Mouse (Mus musculus) hindbrain, embryonic 16.5 days (tissue): Measurements from ENCODE around the gene Il20ra. TPM values are rescaled to one million over a fixed set of nuclear protein-coding genes. Genes with fewer than 3 reads are reported as not detected.
"Not testable (repeated sequence)": the region's sequence is repeated elsewhere in the genome, so short reads cannot be mapped to it uniquely, and the experiment has no call there.

ENCODE experiments used
- ATAC-seq: fragments of 200-750 bp; cut with Nextera tagmentation; 2 replicates; pipeline ENCODE4 v1.8.0; 2017; ENCODE audit warnings: moderate TSS enrichment, moderate library complexity
- H3K27ac ChIP-seq: fragments of 300-500 bp; sonication (generic); 2 replicates; pipeline ENCODE4 v1.5.1; 2014; ENCODE audit warnings: low read depth, mild to moderate bottlenecking, control low read depth, low read length, moderate library complexity
- H3K27me3 ChIP-seq: fragments of 300-500 bp; sonication (generic); replicated peaks from 2 replicates; pipeline ENCODE4 v1.6.1; 2014; ENCODE audit warnings: low read length; ENCODE audit not compliant: control insufficient read depth, insufficient read depth
- H3K36me3 ChIP-seq: fragments of 300-500 bp; sonication (generic); 2 replicates; pipeline ENCODE4 v1.6.1; 2014; ENCODE audit warnings: mild to moderate bottlenecking, low read length, moderate library complexity, mixed read lengths; ENCODE audit not compliant: control insufficient read depth, insufficient read depth
- H3K4me1 ChIP-seq: fragments of 300-500 bp; sonication (generic); 2 replicates; pipeline ENCODE4 v1.6.1; 2014; ENCODE audit warnings: low read depth, low read length; ENCODE audit not compliant: control insufficient read depth, insufficient read depth
- H3K4me2 ChIP-seq: fragments of 300-500 bp; sonication (generic); 2 replicates; pipeline ENCODE4 v1.6.1; 2014; ENCODE audit warnings: mild to moderate bottlenecking, low read length, control low read depth, moderate library complexity
- H3K4me3 ChIP-seq: fragments of 300-500 bp; sonication (generic); 2 replicates; pipeline ENCODE4 v1.5.1; 2014; ENCODE audit warnings: mild to moderate bottlenecking, low read length, control low read depth, moderate library complexity
- H3K9ac ChIP-seq: fragments of 300-500 bp; sonication (generic); 2 replicates; pipeline ENCODE4 v1.6.1; 2014; ENCODE audit warnings: low read depth, mild to moderate bottlenecking, control low read depth, low read length, moderate library complexity
- H3K9me3 ChIP-seq: fragments of 300-500 bp; sonication (generic); 2 replicates; pipeline ENCODE4 v1.6.1; 2014; ENCODE audit warnings: mild to moderate bottlenecking, low read length, moderate library complexity; ENCODE audit not compliant: control insufficient read depth
- WGBS: fragments of 180-500 bp; shearing (Covaris S2); extraction: QIAGEN DNeasy Blood & Tissue Kit; methylation state at CpG from one replicate; pipeline ENCODE4 v1.1.7; 2014; 5-methylcytosine and 5-hydroxymethylcytosine counted together
- polyA plus RNA-seq: library from polyadenylated mRNA; unstranded; fragments of >200 nt; fragmentation: Nextera tagmentation; extraction: Ambion mirVana; gene quantifications from 2 replicates; pipeline ENCODE4 v1.2.1, GENCODE M21; 2015

Il20ra gene
- polyA plus RNA-seq, 1 experiment from 2014 or later: 0.44 TPM

- H3K9ac ChIP-seq, ATAC-seq, H3K27ac ChIP-seq, H3K9me3 ChIP-seq, H3K27me3 ChIP-seq, H3K4me2 ChIP-seq, H3K36me3 ChIP-seq, H3K4me3 ChIP-seq, H3K4me1 ChIP-seq: not testable (repeated sequence)
- 90% methylated on average over 2 of the region's 2 CpGs for WGBS
Measured at GRCm38 (mm10) chr10:19738442-19738841, 26.1 kb downstream of the Il20ra start.

GRCm38 (mm10) chr10:19745662-19746061 is 33.3 kb downstream of the Il20ra start:
- Histone ChIP-seq H3K27ac (no peak overlapping the region), H3K4me2 (no peak overlapping the region), H3K4me3 (no peak overlapping the region), H3K27me3 (no peaks in the 10 kb centered on the region), H3K9ac (no peak overlapping the region), H3K4me1 (no peaks in the 10 kb centered on the region), H3K9me3 (no peaks in the 10 kb centered on the region), H3K36me3 (no peaks in the 10 kb centered on the region)
- ATAC-seq: no peak
- WGBS: 31% methylated on average over 1 of the region's 1 CpGs

- no peaks in the 10 kb centered on the region for H3K36me3 ChIP-seq
- WGBS: 81% methylated on average over 1 of the region's 1 CpGs
- H3K4me3 ChIP-seq: no peak overlapping the region
- no peak overlapping the region for H3K27ac ChIP-seq
- H3K27me3 ChIP-seq: no peaks in the 10 kb centered on the region
- ATAC-seq: no peak
- no peaks in the 10 kb centered on the region for H3K4me1 ChIP-seq
- H3K9ac ChIP-seq: no peak overlapping the region
- no peaks in the 10 kb centered on the region for H3K9me3 ChIP-seq
- H3K4me2 ChIP-seq: no peak overlapping the region
Measured at GRCm38 (mm10) chr10:19746156-19746555, 33.8 kb downstream of the Il20ra start.

- 92% methylated on average over 4 of the region's 4 CpGs for WGBS
- Histone ChIP-seq H3K36me3 (no peaks in the 10 kb centered on the region), H3K9me3 (no peaks in the 10 kb centered on the region), H3K27me3 (no peaks in the 10 kb centered on the region), H3K4me3 (no peak overlapping the region), H3K27ac (no peak overlapping the region), H3K9ac (no peak overlapping the region), H3K4me2 (no peak overlapping the region), H3K4me1 (no peaks in the 10 kb centered on the region)
- ATAC-seq: no peak
Measured at GRCm38 (mm10) chr10:19747661-19748060, 35.3 kb downstream of the Il20ra start.

GRCm38 (mm10) chr10:19765459-19765858 is 53.1 kb downstream of the Il20ra start:
- Histone ChIP-seq H3K4me1 (no peaks in the 10 kb centered on the region), H3K9me3 (no peaks in the 10 kb centered on the region), H3K36me3 (no peaks in the 10 kb centered on the region), H3K4me2 (no peak overlapping the region), H3K4me3 (no peak overlapping the region), H3K27me3 (no peaks in the 10 kb centered on the region), H3K27ac (no peak overlapping the region), H3K9ac (no peak overlapping the region)
- WGBS: 84% methylated on average over 2 of the region's 2 CpGs
- ATAC-seq: no peak

- Histone ChIP-seq H3K36me3 (no peaks in the 10 kb centered on the region), H3K4me1 (no peaks in the 10 kb centered on the region), H3K9me3 (no peaks in the 10 kb centered on the region), H3K27ac (no peak overlapping the region), H3K4me3 (no peak overlapping the region), H3K9ac (no peak overlapping the region), H3K27me3 (no peaks in the 10 kb centered on the region), H3K4me2 (no peak overlapping the region)
- 72% methylated on average over 12 of the region's 12 CpGs for WGBS
- peak; percentile 93 for ATAC-seq
Measured at GRCm38 (mm10) chr10:19779092-19779491, 66.7 kb downstream of the Il20ra start.

- H3K27me3 ChIP-seq: no peaks in the 10 kb centered on the region
- no peak overlapping the region for H3K9ac ChIP-seq
- 87% methylated on average over 5 of the region's 5 CpGs for whole genome bisulfite sequencing
- no peak overlapping the region for H3K4me3 ChIP-seq
- no peaks in the 10 kb centered on the region for H3K4me1 ChIP-seq
- no peaks in the 10 kb centered on the region for H3K9me3 ChIP-seq
- no peaks in the 10 kb centered on the region for H3K36me3 ChIP-seq
- no peak for ATAC-seq
- no peak overlapping the region for H3K27ac ChIP-seq
- H3K4me2 ChIP-seq: no peak overlapping the region
Measured at GRCm38 (mm10) chr10:19781365-19781764, 69.0 kb downstream of the Il20ra start.

GRCm38 (mm10) chr10:19794996-19795395 is 82.6 kb downstream of the Il20ra start:
- 58% methylated on average over 8 of the region's 8 CpGs for WGBS
- no peaks in the 10 kb centered on the region for H3K27me3 ChIP-seq
- 0 out of 2 replicates have a peak, but pooled peaks cover 2% of the 10 kb centered on the region for H3K9me3 ChIP-seq
- no peaks in the 10 kb centered on the region for H3K4me1 ChIP-seq
- H3K9ac ChIP-seq: no peak overlapping the region
- H3K4me3 ChIP-seq: no peak overlapping the region
- no peaks in the 10 kb centered on the region for H3K36me3 ChIP-seq
- H3K4me2 ChIP-seq: no peak overlapping the region
- ATAC-seq: peak; percentile 88
- H3K27ac ChIP-seq: no peak overlapping the region

GRCm38 (mm10) chr10:19802958-19803357 is 90.6 kb downstream of the Il20ra start:
- no peak overlapping the region for H3K9ac ChIP-seq
- H3K27ac ChIP-seq: no peak overlapping the region
- H3K36me3 ChIP-seq: no peaks in the 10 kb centered on the region
- H3K9me3 ChIP-seq: 0 out of 2 replicates have a peak, but pooled peaks cover 2% of the 10 kb centered on the region
- no peak overlapping the region for H3K4me3 ChIP-seq
- no peak overlapping the region for H3K4me2 ChIP-seq
- WGBS: 88% methylated on average over 7 of the region's 7 CpGs
- ATAC-seq: no peak
- no peaks in the 10 kb centered on the region for H3K4me1 ChIP-seq
- no peaks in the 10 kb centered on the region for H3K27me3 ChIP-seq

GRCm38 (mm10) chr10:19804763-19805162 is 92.4 kb downstream of the Il20ra start:
- Histone ChIP-seq H3K27me3 (no peaks in the 10 kb centered on the region), H3K4me3 (no peak overlapping the region), H3K9ac (no peak overlapping the region), H3K36me3 (no peaks in the 10 kb centered on the region), H3K4me1 (no peaks in the 10 kb centered on the region), H3K4me2 (no peak overlapping the region), H3K9me3 (no peaks in the 10 kb centered on the region), H3K27ac (no peak overlapping the region)
- WGBS: 94% methylated on average over 7 of the region's 7 CpGs
- no peak for ATAC-seq
